Mouse (Mus musculus): Measurements from ENCODE around the gene Sorcs3. TPM values are rescaled to one million over a fixed set of nuclear protein-coding genes. Genes with fewer than 3 reads are reported as not detected.

The Sorcs3 gene
- total and polyA plus RNA-seq, 2 experiments from 2014 or later = 10.9 to 20.8 TPM

GRCm38 (mm10) chr19:48766524-48766923 lies 560.7 kb downstream of the Sorcs3 start:
- TF ChIP-seq CTCF (IDR thresholded peaks at IDR 0.05; ENCODE audit: low read depth) = no peak
- no peak for ATAC-seq
- no peak overlapping the region for H3K4me2 ChIP-seq (ENCODE audit: low read depth)
- H3K9me3 ChIP-seq (ENCODE audit: low read length) = no peaks in the 10 kb centered on the region
- 94% methylated on average over 2 of the region's 2 CpGs for WGBS
- DNase-seq = no peak
- no peak overlapping the region for H3K27ac ChIP-seq (ENCODE audit: low read depth, low read length)
- H3K27me3 ChIP-seq (ENCODE audit: insufficient read depth, low read length) = no peaks in the 10 kb centered on the region
- H3K4me3 ChIP-seq (ENCODE audit: low read depth, low read length) = no peak overlapping the region
- H3K4me1 ChIP-seq (ENCODE audit: insufficient read depth) = no peaks in the 10 kb centered on the region
- H3K36me3 ChIP-seq (ENCODE audit: insufficient read depth) = no peaks in the 10 kb centered on the region
- H3K9ac ChIP-seq = no peak overlapping the region

DNA sequence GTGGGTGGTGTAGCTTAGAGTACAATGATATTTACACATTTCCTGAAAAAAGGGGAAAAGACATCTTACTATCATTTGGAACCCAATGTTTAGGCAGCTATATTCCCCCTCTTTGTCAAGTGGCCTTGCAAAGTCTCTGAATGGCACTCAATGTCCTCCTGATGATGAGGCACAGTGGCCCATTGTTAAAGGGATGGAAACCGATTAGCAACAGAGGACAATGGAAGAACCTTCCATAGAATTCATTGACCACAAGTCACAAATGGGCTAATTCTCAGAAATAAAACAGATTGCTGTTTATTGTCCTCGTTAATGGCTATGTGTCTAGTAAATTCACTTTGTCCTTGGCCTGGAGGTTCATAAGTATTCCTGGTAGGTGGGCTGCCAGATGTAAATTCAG lies 565.7 kb downstream of the Sorcs3 start:
- no peak for TF ChIP-seq CTCF (IDR thresholded peaks at IDR 0.05; ENCODE audit: low read depth)
- no peak overlapping the region for H3K4me3 ChIP-seq (ENCODE audit: low read depth, low read length)
- no peak overlapping the region for H3K9ac ChIP-seq
- no peaks in the 10 kb centered on the region for H3K4me1 ChIP-seq (ENCODE audit: insufficient read depth)
- no peak overlapping the region for H3K4me2 ChIP-seq (ENCODE audit: low read depth)
- no peaks in the 10 kb centered on the region for H3K36me3 ChIP-seq (ENCODE audit: insufficient read depth)
- 0 out of 2 replicates have a peak, but pooled peaks cover 1% of the 10 kb centered on the region for H3K9me3 ChIP-seq (ENCODE audit: low read length)
- 48% methylated on average over 2 of the region's 2 CpGs for WGBS
- no peak overlapping the region for H3K27ac ChIP-seq (ENCODE audit: low read depth, low read length)
- no peak for DNase-seq
- no peaks in the 10 kb centered on the region for H3K27me3 ChIP-seq (ENCODE audit: insufficient read depth, low read length)
- no peak for ATAC-seq

GRCm38 (mm10) chr19:48779095-48779765 lies 573.4 kb downstream of the Sorcs3 start:
- H3K4me3 ChIP-seq (ENCODE audit: low read depth, low read length) = no peak overlapping the region
- H3K27me3 ChIP-seq (ENCODE audit: insufficient read depth, low read length) = no peaks in the 10 kb centered on the region
- ATAC-seq (no peak), DNase-seq (no peak)
- no peak overlapping the region for H3K4me2 ChIP-seq (ENCODE audit: low read depth)
- no peaks in the 10 kb centered on the region for H3K4me1 ChIP-seq (ENCODE audit: insufficient read depth)
- no peak for TF ChIP-seq CTCF (IDR thresholded peaks at IDR 0.05; ENCODE audit: low read depth)
- no peak overlapping the region for H3K27ac ChIP-seq (ENCODE audit: low read depth, low read length)
- WGBS = 94% methylated on average over 3 of the region's 3 CpGs
- 0 out of 2 replicates have a peak, but pooled peaks cover 5% of the 10 kb centered on the region for H3K9me3 ChIP-seq (ENCODE audit: low read length)
- no peaks in the 10 kb centered on the region for H3K36me3 ChIP-seq (ENCODE audit: insufficient read depth)
- H3K9ac ChIP-seq = no peak overlapping the region

- Histone ChIP-seq H3K4me1 (ENCODE audit: insufficient read depth) (no peaks in the 10 kb centered on the region), H3K27ac (ENCODE audit: low read depth, low read length) (no peak overlapping the region), H3K36me3 (ENCODE audit: insufficient read depth) (no peaks in the 10 kb centered on the region), H3K27me3 (ENCODE audit: insufficient read depth, low read length) (no peaks in the 10 kb centered on the region), H3K4me2 (ENCODE audit: low read depth) (no peak overlapping the region), H3K9me3 (ENCODE audit: low read length) (0 out of 2 replicates have a peak, but pooled peaks cover 5% of the 10 kb centered on the region), H3K4me3 (ENCODE audit: low read depth, low read length) (no peak overlapping the region), H3K9ac (no peak overlapping the region)
- ATAC-seq (no peak), DNase-seq (no peak)
- TF ChIP-seq CTCF (IDR thresholded peaks at IDR 0.05; ENCODE audit: low read depth) = no peak
- WGBS = 92% methylated on average over 2 of the region's 2 CpGs
These were observed 575.0 kb downstream of the Sorcs3 start for GRCm38 (mm10) chr19:48780813-48781212.

DNA sequence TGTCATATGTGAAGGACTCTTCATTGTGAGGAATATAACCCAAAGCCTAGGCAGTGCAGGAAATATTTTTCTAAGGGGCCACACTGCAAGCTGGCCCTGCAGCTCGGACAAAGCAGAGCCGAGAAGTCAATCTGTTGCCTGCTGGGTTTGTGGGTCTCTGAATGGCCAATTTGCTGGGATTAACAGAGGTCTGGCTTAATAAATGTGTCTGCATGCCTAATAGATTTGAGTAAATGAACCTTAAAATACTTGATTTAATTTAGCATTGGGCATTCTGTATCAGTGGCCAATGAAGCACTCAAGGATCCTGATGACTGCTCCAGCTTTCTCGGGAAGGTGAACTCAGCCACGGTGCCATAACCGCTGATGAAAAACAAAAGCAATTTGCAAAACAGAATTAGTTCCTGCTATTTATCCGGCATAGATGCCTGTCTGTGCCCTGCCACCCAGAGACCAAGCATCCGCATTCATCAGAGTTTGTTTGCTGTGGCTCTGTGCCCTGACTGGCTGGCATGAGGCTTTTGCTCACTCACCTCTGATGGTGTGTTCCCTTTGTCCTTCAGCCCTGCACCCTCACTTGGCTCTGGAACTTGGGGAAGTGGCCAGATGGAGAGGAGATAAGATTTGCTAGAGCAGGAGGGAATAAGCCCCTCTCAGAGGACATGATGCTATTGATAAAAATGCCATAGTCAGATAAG lies 576.3 kb downstream of the Sorcs3 start:
- DNase-seq (no peak), ATAC-seq (no peak)
- H3K36me3 ChIP-seq (ENCODE audit: insufficient read depth) = no peaks in the 10 kb centered on the region
- no peaks in the 10 kb centered on the region for H3K27me3 ChIP-seq (ENCODE audit: insufficient read depth, low read length)
- H3K9me3 ChIP-seq (ENCODE audit: low read length) = no peaks in the 10 kb centered on the region
- TF ChIP-seq CTCF (IDR thresholded peaks at IDR 0.05; ENCODE audit: low read depth) = no peak
- H3K9ac ChIP-seq = no peak overlapping the region
- no peak overlapping the region for H3K4me3 ChIP-seq (ENCODE audit: low read depth, low read length)
- no peak overlapping the region for H3K27ac ChIP-seq (ENCODE audit: low read depth, low read length)
- 12% methylated on average over 7 of the region's 7 CpGs for WGBS
- H3K4me1 ChIP-seq (ENCODE audit: insufficient read depth) = no peaks in the 10 kb centered on the region
- no peak overlapping the region for H3K4me2 ChIP-seq (ENCODE audit: low read depth)

DNA sequence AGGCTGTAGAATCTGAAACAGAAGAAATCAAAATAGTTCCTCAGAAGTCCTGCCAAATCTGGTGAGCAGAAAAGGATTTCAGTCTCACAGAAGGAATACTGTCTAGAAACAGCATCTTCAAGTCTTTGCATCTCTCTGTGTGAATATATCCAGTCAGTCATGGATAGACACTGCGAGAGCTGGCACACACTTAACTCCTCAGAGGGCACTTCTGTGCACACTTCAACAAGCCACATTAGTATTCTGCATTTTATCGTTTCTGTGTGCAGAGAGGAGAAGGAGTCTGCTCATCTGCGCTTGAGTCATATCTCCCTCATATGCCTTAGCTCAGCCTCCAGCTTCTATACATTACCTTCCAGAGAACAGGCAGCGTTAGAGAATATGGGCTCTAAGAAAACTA lies 581.4 kb downstream of the Sorcs3 start:
- Histone ChIP-seq H3K4me1 (ENCODE audit: insufficient read depth) (no peaks in the 10 kb centered on the region), H3K4me2 (ENCODE audit: low read depth) (no peak overlapping the region)

DNA sequence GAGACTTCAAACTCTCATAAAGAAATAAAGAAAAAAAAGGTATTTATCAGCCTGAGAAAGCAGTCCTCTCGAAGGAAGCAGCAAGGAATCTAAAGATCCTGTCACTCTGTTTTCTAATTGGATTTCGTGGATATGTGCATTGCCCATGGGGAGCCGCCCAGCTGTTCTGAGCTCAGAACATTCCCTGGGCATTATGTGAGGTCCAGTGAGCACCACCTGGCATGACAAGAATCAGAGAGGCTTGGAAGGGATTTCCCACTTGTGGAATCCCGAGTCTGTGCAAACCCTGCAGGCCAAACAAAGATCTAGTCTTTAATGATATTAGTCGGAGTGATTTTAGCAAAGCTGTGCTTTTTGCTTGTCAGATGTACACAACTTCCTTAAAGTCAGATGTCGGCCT lies 598.7 kb downstream of the Sorcs3 start:
- no peak overlapping the region for H3K9ac ChIP-seq
- WGBS = 14% methylated on average over 6 of the region's 6 CpGs
- ATAC-seq = no peak
- no peaks in the 10 kb centered on the region for H3K36me3 ChIP-seq (ENCODE audit: insufficient read depth)
- no peak overlapping the region for H3K4me2 ChIP-seq (ENCODE audit: low read depth)
- H3K9me3 ChIP-seq (ENCODE audit: low read length) = no peaks in the 10 kb centered on the region
- H3K27ac ChIP-seq (ENCODE audit: low read depth, low read length) = no peak overlapping the region
- no peak for TF ChIP-seq CTCF (IDR thresholded peaks at IDR 0.05; ENCODE audit: low read depth)
- no peaks in the 10 kb centered on the region for H3K27me3 ChIP-seq (ENCODE audit: insufficient read depth, low read length)
- no peak overlapping the region for H3K4me3 ChIP-seq (ENCODE audit: low read depth, low read length)
- no peak for DNase-seq
- H3K4me1 ChIP-seq (ENCODE audit: insufficient read depth) = no peaks in the 10 kb centered on the region

More for the DNA sequence above, 581.4 kb downstream of the Sorcs3 start:
- H3K27me3 ChIP-seq (ENCODE audit: insufficient read depth, low read length) = no peaks in the 10 kb centered on the region
- H3K9ac ChIP-seq = no peak overlapping the region
- no peak overlapping the region for H3K27ac ChIP-seq (ENCODE audit: low read depth, low read length)
- no peak for DNase-seq
- H3K9me3 ChIP-seq (ENCODE audit: low read length) = no peaks in the 10 kb centered on the region
- no peak overlapping the region for H3K4me3 ChIP-seq (ENCODE audit: low read depth, low read length)
- ATAC-seq = no peak
- no peak for TF ChIP-seq CTCF (IDR thresholded peaks at IDR 0.05; ENCODE audit: low read depth)
- no peaks in the 10 kb centered on the region for H3K36me3 ChIP-seq (ENCODE audit: insufficient read depth)
- WGBS = 76% methylated on average over 4 of the region's 4 CpGs
